Mouse (Mus musculus) brain, adult 2 months (tissue): Measurements from ENCODE around the gene Olig3.

ENCODE experiments used
- DNase-seq: peaks from one replicate; pipeline ENCODE4 v3.0.0; 2011; ENCODE audit warnings: low read depth, low spot score

Gene Olig3

DNA sequence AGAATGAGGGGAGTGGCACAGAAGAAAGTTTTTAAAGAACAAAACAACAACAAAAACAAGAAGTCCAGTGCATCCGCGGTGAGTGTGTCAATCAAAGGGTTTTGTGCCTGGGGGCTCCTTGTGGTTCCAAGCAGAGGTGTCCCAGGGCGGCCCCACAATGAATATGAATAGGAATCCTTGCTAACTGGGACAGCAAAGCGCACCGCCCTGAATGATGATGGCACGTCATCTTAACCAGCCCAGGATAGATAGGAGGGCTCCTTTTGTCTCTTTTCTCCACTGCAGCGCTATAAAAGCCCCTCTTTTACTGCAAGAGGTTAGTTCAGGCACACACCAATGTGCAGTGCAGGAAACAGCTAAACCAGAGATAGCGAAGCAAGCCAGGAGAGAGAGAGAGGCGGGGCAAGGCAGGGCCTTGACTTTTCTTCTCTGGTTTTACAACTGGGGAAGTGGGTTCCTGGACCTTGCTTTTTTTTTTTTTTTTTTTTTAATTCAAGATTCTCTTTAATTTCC lies at the start of gene Olig3:
Gene Olig3, plus strand, starts transcription at position 463 of the 513 bp plus-strand sequence.
- no peak for DNase-seq

DNA sequence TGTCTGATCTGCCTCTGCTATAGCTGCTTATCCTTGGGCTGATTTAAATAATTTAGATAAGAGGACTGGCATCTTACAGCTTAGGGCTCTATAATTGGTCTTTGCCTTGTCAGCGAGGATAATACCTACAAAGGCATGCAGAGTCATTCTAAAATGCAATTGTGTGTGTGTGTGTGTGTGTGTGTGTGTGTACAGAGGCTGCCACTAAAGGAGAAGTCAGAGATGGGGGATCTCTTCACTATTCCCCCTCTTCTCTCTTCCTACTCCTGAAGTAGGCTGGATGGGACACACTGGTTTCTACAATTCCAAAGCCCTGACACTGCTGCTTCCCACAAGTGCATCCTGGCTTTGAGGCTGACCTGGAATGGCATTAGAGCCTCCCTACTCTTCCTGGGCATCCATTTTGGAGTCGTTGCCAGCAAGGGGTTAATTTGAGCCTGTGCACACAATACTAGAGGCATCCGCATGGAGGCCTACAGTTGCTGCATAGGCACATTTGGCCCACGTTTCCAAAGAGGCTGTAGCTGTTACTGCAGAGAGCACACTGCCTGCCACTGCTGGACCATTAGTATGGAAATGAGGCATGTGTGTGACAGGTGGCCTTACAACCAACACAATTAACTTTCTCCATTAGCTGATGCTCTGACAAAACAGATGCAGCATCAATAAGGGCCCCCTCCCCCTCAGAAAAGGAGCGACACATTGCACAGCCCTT lies 46.5 kb upstream of the Olig3 start:
- DNase-seq = no peak

DNA sequence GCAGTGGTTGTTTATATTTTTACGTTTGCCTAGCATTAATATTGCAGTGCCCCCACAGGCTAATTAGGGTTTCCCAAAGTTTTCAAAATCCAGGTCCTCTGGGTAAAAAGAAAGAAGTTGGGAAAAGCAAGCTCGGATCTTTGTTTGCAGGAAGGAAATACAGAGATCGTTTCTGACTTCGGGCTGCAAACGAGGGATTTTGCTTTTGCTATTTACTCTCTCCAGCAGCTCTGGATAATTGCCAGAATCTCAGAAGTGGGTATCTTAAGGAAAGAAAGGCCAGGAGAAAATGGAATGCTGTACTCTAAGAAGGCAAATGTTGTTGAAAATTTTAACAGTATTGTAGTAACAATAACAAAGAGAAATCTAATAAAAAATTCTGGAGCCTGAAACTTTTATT lies 45.9 kb upstream of the Olig3 start:
- no peak for DNase-seq

DNA sequence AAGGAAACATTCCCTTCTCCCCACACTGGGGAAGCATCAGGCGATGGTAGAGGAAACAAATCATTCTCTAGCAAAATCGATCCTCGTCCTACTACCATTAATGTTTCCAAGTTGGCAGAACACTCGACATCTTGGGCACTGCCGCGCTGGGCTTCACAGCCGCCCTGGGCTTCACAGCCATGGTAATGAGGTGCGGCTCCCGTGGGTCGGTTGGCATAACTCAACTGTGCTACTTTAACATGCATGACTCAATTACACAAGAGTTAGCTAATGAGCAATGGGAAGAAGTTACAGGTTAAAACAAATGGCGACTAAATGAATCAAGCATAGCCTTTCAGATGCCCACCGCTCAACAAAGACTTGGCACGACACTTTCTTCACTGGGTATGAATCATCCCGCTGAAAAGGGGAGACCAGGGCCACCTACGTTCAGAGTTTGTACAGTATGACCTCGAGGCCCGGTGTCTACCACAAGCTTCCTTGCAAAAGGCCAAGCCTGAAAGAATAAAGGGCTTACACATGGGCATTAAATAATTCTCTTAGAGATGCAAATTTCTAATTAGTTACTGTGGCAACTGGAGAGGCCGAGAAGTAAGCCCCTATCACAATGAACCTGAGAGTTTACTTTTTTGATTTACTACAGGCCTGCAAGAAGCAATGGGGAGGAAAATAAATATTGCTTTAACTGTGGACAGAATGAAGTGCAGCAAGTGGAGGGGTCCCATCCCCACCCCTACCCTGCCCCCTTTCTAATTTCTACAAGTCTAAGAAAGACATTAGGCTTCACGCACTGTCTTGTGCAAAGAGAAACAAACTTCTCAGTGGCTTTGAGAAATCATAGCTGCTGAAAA lies 38.1 kb upstream of the Olig3 start:
- no peak for DNase-seq

DNA sequence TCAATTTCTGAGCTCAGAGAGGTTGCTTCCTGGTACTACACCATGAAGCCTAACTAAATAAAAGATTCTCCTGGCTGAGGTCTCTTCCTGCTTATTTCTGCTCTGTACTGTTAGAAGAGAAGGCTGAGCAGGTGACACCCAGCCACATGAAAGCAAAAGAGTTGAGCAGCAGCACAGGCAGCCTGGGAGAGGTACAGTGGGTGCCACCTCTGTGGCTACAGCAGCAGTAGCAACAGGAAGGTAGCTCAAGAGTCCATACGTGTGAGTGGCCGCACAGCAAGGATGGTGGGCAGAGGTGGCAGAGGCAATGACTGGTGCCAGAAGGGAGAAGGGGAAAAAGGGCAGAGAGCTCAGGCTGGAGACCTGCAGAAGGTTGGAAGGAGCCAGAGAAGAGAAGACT lies 34.6 kb upstream of the Olig3 start:
- DNase-seq = no peak

DNA sequence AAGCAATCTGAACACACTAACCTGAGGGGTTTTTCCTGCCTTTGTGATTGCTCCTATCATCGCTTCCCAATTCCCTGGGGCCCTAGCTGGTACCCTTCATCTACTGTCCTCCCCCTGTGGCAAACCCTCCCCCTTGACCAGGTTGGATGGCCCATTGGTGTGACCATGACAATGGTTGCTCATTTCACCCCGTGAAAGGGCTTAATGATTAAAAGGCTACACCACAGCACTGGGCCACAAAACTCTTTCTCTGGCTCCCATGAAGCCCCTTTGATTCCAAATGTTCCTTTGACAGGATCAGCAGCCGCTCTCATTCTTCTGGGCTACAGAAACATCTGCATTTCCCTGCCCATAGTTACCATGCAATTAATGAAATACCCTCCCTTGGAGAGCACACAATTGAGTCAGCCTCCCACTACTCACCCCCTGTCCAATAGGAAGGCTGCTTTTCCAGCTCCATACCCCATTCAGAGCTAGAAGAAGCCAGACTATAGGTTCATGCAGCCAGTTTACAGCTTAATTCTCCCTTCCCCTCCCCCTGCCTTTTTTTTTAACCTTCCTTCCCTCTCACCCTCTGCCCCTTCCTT lies 27.0 kb upstream of the Olig3 start:
- no peak for DNase-seq

DNA sequence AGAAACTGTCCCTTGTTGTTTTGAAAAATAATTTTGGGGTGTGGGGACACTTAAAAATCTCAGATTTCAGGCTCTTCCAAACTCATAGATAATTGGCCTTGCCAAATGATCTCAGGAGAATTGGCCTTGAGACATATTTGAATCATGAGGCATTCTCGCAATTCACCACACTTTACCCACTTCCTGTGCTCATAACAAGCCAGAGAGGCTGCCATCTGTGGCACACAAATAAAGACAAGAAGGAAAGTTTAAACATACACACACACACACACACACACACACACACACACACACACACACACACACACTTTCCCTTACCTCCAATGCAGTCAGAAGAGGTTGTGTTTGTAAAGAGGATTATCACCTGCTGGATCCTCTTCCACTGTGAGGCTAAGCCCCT lies 22.9 kb upstream of the Olig3 start:
- no peak for DNase-seq

DNA sequence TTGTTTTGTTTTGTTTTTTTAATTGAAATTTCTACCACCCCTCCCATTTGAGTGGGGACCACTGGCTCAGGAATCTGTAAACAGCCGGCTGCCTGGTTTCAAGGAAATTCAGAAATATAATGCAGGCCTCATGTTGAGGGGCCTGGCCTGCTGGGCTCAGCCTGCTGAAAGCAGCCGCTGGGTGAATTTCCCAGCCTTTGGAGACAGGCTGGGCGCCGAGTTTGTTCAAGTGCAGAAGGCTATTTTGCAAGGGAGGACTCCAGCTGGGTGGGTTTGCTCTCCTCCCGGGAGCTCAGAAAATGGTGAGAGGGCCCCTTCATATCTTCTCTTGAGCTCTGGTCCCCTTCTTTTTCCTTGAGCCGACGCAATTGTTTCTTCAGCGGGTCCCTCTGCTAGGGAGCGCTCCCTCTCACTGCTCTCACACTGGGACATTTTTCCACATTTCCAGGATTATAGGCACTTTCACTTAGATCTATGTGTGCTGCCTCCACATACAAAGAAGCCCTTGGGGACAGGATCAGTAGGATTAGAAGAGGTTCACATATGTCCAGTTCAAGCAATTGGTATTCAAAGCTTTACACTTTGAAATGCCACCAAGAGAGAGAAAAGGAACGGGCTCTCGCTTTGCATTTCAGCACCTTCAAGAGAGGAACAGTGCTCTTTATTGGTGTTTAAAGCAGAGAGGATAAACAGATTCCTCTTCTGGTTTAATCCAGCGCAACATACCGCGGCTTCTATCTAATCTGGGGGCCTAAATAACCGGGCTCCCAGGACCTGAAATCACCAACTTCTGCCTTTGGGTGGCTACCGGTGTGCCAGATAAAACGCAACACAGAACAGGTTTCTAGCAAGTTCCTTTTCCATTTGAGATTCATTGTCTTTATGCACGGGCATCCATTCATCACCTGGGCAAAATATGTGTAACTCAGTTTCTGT lies 17.4 kb upstream of the Olig3 start:
- DNase-seq = no peak

DNA sequence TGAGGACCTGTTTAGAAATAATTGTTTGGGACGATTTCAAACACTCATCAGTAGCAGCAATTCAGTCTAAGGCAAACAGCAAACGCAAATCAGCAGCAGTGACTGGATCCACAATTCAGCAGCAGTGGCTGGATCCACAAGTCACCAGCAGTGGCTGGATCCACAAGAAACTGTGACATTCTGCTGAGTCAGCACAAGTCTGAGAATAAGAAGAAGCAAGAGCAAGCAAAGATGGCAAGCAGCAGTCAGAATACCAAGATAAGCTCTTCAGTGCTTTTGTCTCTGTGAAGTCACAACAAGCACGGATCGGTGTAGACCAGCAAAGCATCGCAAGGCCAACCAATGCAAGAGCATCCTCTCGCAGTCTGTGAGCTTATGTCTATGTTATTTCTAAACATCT lies 12.3 kb upstream of the Olig3 start:
- DNase-seq = no peak

DNA sequence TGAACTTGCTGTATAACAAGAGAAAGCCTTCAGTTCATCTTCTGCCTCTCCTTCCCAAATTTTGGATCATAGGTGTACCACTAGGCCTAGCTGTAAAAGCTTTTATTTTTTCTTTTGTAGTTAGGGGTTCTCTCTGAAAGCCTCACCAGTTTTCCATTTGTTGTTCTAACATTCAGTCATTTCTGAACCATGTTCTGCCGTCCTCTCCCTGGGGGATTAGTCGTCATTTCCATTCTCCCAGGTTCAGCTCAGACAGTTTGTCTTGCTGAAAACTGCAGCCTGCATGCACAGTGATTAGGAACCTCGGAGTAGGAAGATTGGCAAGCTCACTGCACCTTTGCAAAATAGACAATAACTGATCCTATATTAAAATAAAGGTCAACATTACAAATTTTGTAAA lies 7.0 kb upstream of the Olig3 start:
- DNase-seq = no peak

DNA sequence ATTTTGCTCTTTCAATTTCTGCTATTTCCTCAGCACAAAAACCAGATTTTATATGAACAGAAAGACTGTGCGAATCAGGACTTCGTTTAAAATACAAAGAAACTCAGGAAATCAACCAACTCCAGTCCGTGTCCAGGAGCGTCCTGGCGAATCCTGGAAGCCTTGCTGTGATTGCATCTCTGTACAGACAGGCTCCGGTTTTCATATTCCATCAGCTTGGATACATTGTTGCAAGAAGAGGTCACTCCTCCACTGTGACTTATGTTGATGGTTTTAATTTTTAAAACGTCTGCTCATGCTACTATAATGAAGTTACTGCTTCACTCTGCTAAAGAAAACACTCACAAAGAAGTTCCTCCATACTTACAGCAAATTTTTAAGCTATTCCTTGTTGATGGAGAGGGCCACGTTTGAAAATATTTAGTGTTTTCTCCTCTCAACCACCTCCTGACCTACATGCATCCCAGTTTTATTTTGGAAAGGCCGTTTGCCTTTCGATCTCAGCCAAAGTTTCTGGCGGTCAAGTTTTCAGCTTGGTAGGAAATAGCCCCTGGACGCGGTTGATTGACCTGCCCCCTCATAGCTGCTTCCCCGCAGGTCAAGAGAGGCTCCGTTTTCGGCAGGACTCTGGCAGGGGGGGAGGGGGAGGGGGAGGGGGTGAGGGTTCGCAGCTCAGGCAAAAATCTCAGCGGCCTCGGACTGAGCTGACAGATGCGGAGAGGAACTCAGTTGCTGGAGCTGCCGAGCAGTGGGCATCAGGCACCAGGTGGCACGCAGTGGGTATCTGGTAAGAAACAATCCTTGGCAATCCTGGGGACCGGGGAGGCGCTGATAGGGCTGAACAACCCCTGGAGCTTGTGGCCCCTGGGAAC lies 4.1 kb upstream of the Olig3 start:
- DNase-seq = no peak

DNA sequence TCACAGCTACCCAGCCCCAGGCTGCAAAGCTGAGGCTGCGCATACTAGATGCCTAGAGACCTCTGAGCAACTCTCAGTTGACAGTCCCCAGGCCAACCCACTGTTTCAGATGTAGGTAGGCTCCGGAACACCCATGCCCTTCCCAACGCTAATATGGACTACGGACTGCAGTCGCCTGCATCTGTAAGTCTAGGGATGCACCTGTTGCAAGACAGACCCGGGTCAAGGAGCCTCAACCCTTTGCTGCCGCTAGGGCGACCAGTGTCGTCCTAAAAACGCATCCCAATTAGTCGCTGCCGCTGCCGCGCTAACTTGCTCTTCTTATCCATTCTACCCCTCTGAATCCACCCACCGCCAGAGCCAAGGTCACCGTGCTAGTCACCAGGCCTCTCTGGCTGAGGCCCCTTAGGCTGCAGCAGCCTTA lies 3.4 kb upstream of the Olig3 start:
- DNase-seq = no peak

DNA sequence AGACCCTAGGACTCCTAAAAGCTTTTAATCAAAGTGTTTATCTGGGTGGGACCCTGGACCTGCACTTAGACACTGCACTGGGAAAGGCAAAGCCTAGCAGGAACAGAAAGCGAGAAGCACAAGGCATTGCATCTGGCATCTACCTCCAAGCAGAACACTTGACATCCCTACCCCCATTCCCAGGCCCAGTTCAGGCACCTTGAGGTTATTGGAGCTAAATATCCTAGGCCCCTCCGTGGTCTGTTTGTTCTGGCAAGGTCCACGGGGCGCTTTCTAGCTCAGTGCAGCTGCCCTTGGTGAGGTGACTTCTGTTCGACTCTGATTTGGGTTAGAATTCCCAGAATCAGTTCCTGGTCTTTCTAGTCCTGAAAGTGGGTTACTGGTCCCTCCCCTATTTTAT lies 2.7 kb upstream of the Olig3 start:
- DNase-seq = no peak

DNA sequence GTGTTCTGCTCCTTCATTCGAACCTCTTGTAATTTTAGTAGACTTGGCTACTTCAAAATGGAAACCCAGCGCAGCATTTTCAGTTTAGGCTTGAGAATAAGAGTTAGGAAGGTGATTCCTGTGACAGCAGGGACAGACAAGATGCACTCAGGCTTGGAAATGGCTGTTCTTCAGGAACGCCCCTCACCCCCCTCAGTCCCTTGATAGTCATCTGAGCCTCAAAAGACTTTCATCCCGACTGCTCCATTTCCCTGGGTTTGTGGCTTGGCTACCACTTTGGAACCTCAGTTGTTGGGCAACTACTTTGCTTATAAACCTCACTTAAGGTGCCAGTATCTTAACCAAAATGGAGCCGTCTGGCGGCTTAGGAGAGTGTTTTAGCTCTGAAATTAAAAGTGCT lies 2.2 kb upstream of the Olig3 start:
- DNase-seq = no peak

DNA sequence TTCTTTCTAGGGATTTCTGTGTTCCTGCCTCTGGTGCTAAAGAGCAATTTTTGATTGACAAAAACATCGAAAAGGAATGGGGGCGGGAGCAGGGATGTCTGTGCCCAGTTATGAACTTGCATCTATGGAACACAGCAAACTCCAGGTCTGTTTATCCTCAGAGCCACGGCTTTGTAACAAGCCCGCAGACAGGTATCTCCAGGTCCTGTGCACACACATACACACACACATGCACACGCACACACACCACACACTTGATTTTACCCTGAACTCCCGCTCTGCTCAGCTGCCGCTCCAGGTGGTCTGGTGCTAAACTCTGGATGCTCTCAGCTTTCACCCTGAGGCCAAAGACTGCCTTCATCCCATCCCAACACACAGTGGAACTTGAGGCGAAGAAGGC lies 1.3 kb upstream of the Olig3 start:
- no peak for DNase-seq

DNA sequence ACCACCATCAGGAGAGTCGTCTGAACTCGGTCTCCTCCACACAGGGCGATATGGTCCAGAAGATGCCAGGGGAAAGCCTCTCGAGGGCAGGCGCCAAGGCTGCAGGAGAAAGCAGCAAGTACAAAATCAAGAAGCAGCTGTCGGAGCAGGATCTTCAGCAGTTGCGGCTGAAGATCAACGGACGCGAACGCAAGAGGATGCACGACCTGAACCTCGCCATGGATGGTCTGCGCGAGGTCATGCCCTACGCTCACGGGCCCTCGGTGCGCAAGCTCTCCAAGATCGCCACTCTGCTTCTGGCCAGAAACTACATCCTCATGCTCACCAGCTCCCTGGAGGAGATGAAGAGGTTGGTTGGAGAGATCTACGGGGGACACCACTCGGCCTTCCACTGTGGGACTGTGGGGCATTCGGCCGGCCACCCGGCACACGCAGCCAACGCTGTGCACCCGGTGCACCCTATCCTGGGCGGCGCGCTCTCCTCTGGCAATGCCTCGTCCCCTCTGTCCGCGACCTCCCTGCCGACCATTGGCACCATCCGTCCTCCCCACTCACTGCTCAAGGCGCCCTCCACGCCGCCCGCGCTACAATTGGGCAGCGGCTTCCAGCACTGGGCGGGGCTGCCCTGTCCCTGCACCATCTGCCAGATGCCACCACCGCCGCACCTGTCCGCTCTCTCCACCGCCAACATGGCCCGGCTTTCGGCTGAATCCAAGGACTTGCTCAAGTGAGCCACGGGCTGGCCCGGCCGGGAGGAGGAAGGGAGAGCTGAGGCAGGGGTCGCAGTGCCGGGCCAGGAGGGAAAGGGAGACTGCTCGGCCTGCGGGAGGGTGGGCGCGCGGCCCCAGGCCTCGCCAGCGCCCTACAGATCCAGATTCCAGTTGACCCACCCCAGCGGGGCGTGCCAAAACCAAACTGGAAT lies 648 bp downstream of the Olig3 start:
- DNase-seq = no peak

DNA sequence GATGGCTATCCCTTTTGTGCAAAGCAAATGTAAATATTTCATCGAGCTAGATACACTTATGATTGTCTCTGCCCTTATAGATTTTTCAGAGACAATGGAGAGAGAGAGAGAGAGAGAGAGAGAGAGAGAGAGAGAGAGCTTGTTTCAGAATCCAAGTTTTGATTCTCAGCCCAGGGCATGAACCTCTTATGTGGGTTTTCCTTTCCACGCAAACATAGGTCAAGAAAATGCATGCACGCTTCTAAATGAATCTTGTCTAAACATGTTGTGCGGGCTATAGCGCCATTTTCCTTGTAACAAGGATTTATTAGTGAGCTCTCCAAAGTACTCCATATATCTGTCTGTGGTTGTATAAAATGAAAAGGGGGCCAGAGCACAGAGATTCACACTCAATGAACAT lies 1.5 kb downstream of the Olig3 start:
- no peak for DNase-seq

DNA sequence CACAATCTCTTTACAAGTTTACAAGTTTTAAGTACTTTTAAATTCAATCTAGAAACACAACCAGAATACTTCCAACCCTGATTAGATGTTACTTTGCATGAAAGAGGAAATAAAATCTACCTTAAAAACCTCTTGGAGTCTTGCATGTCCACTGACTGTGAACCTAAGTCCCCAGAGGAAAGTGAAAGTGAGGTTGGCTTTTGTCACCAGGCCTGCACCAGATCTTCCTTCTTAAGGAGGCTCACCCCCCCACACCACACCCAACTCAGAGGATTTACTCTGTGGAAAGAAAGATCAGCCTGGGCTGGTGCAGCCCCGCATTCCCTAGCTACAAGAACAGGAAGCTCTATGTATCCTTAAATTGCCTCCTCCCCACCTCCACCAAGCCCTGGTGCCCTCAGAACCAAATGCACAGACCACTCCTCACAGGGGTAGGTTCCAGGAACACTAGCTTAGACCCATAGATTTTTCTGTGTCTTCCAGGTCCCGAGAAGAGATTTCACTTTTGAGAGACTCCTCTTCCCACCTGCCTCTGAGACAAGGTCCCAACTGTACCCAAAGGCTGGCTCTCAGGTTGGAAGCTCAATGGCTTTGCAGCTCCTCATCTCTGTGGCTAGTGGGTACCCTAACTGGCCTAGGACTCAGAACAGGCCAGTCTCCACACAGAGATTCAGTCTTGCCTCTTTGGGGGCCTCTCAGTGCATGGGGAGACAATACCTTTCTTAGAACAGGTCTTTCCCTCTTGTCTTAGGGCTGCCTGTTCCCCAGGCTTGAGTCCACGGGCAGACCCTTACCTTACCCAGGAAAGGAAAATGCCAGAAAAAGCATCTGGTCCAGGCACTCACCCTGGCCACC lies 4.3 kb downstream of the Olig3 start:
- DNase-seq = no peak
